Mouse (Mus musculus) G1E (cell line): Measurements from ENCODE around the gene Plk5.

Experiments used
- CTCF ChIP-seq: IDR thresholded peaks from 2 replicates; pipeline ENCODE4 v1.5.1; 2012; ENCODE audit warnings: low read depth, low read length, inconsistent platforms, mixed read lengths
- GATA1 ChIP-seq: IDR thresholded peaks from 2 replicates; pipeline ENCODE4 v1.6.1; 2012; ENCODE audit warnings: borderline replicate concordance, low read length, inconsistent platforms, mixed read lengths

- TF ChIP-seq CTCF (no peak), GATA1 (no peak)
Observed at GRCm38 (mm10) chr10:80385310-80385709, 29.1 kb downstream of the Plk5 start.
